Mouse (Mus musculus) heart, adult 18-20 months (tissue): Measurements from ENCODE around the gene Olfr498. TPM values are rescaled to one million over a fixed set of nuclear protein-coding genes. Genes with fewer than 3 reads are reported as not detected.

Experiments
- DNase-seq, 2 experiments: peaks; one replicate each; pipeline ENCODE4 v3.0.0; 2021 to 2022; ENCODE audit warnings: mixed read lengths in 1 of 2
- long read RNA-seq, 2 experiments: library from polyadenylated mRNA; stranded (forward); transcript quantifications; one replicate each; pipeline ENCODE4 v2.0.0; 2021
- total RNA-seq, 2 experiments: library from RNA; stranded (reverse); gene quantifications; 2 replicates each; pipeline ENCODE4 v1.2.3; 2021

Olfr498 gene
- not detected for total RNA-seq
- long read RNA-seq, experiment 1, result 0 reads
- long read RNA-seq, experiment 2, result 0 reads

GRCm38 (mm10) chr7:108465026-108465425 lies at the start of gene Olfr498:
Gene Olfr498, plus strand, starts transcription at chr7:108465326.
- no peak for DNase-seq

DNA sequence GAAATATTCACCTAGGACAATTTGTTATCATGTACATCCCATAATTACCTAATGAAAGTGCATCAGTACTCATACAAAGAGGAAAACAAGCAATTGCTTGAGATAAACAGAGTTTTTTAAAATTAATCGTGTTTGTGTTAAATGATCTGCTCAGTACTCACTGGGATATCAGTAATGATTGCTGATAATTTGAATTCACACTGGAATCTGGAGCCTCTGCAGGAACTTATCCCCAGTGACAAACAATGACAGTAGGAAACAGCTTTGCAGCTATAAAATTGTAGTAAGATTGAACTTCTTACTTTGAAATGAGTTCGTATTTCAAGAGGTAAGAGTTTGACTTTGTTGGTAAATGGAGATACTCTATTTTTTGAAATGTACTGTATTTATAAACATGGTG lies 45.0 kb upstream of the Olfr498 start, which contains the start of gene Olfr497:
Gene Olfr497 (plus strand): TSS at position 301 of the 400 bp plus-strand sequence.
- DNase-seq, result no peak

Other genes starting within 250 kb of the Olfr498 start
- gene Olfr488, start 207.0 kb upstream of the Olfr498 start, total RNA-seq, result not detected
- gene Olfr490, start 176.4 kb upstream of the Olfr498 start, total RNA-seq, result not detected
- gene Olfr491, start 151.9 kb upstream of the Olfr498 start, total RNA-seq, result not detected
- not detected for gene Olfr492, start 141.7 kb upstream of the Olfr498 start, total RNA-seq
- not detected for gene Olfr493, start 118.3 kb upstream of the Olfr498 start, total RNA-seq
- gene Olfr494, start 100.0 kb upstream of the Olfr498 start, total RNA-seq, result not detected
- not detected for gene Olfr495, start 72.2 kb upstream of the Olfr498 start, total RNA-seq
- gene Olfr497, start 44.9 kb upstream of the Olfr498 start, total RNA-seq, result not detected
- not detected for gene Olfr502, start 59.7 kb downstream of the Olfr498 start, total RNA-seq
- gene Olfr503, start 79.2 kb downstream of the Olfr498 start, total RNA-seq, result not detected
- not detected for gene Olfr504, start 100.5 kb downstream of the Olfr498 start, total RNA-seq
- not detected for gene Olfr506, start 145.5 kb downstream of the Olfr498 start, total RNA-seq
- gene Olfr507, start 156.5 kb downstream of the Olfr498 start, total RNA-seq, result not detected
- not detected for gene Olfr508, start 164.7 kb downstream of the Olfr498 start, total RNA-seq
- gene Olfr509, start 186.6 kb downstream of the Olfr498 start, total RNA-seq, result not detected
- gene Olfr510, start 201.1 kb downstream of the Olfr498 start, total RNA-seq, result not detected
- not detected for gene Olfr512, start 248.0 kb downstream of the Olfr498 start, total RNA-seq